Mouse (Mus musculus) stomach, postnatal 0 days (tissue): ENCODE data around the gene Gbx2. TPM values are rescaled to one million over a fixed set of nuclear protein-coding genes. Genes with fewer than 3 reads are reported as not detected.

Experiments
- ATAC-seq: fragments of 200-750 bp; cut with Nextera tagmentation; 2 replicates; pipeline ENCODE4 v1.8.0; 2017; ENCODE audit not compliant: low FRiP score, low TSS enrichment
- DNase-seq: peaks from one replicate; pipeline ENCODE4 v3.0.0-alpha.2; 2016; ENCODE audit warnings: low spot score
- H3K27ac ChIP-seq: fragments of 300-500 bp; sonication (generic); replicated peaks from 2 replicates; pipeline ENCODE4 v1.5.1; 2014; ENCODE audit warnings: mild to moderate bottlenecking, control low read depth
- H3K27me3 ChIP-seq: fragments of 300-500 bp; sonication (generic); 2 replicates; pipeline ENCODE4 v1.6.1; 2014; ENCODE audit warnings: low read length; ENCODE audit not compliant: control insufficient read depth, insufficient read depth
- H3K36me3 ChIP-seq: fragments of 300-500 bp; sonication (generic); 2 replicates; pipeline ENCODE4 v1.6.1; 2014; ENCODE audit warnings: low read length, mixed read lengths; ENCODE audit not compliant: control insufficient read depth, insufficient read depth
- H3K4me1 ChIP-seq: fragments of 300-500 bp; sonication (generic); replicated peaks from 2 replicates; pipeline ENCODE4 v1.6.1; 2014; ENCODE audit warnings: antibody characterized with exemption; ENCODE audit not compliant: control insufficient read depth, insufficient read depth
- H3K4me2 ChIP-seq: fragments of 300-500 bp; sonication (generic); replicated peaks from 2 replicates; pipeline ENCODE4 v1.6.1; 2014; ENCODE audit warnings: low read depth, mild to moderate bottlenecking, control low read depth, moderate library complexity
- H3K4me3 ChIP-seq: fragments of 300-500 bp; sonication (generic); 2 replicates; pipeline ENCODE4 v1.5.1; 2014; ENCODE audit warnings: low read depth, low read length, control low read depth
- H3K9ac ChIP-seq: fragments of 300-500 bp; sonication (generic); 2 replicates; pipeline ENCODE4 v1.6.1; 2014; ENCODE audit warnings: mild to moderate bottlenecking, low read length, control low read depth, mixed read lengths
- H3K9me3 ChIP-seq: fragments of 300-500 bp; sonication (generic); 2 replicates; pipeline ENCODE4 v1.6.1; 2016; ENCODE audit warnings: low read length; ENCODE audit not compliant: control insufficient read depth
- CTCF ChIP-seq: IDR thresholded peaks from 2 replicates; pipeline ENCODE4 v1.5.1; 2016; ENCODE audit warnings: antibody characterized with exemption, low read depth, mild to moderate bottlenecking, moderate library complexity
- EP300 ChIP-seq: optimal IDR thresholded peaks from 2 replicates; pipeline ENCODE3; 2016; ENCODE audit warnings: antibody characterized with exemption
- WGBS: fragments of 180-500 bp; shearing (Covaris S2); extraction: QIAGEN DNeasy Blood & Tissue Kit; methylation state at CpG from one replicate; pipeline ENCODE4 v1.1.7; 2014; 5-methylcytosine and 5-hydroxymethylcytosine counted together
- polyA plus RNA-seq: library from polyadenylated mRNA; unstranded; fragments of >200 nt; fragmentation: Nextera tagmentation; extraction: Ambion mirVana; gene quantifications from 2 replicates; pipeline ENCODE4 v1.2.1, GENCODE M21; 2015

Gene Gbx2
- polyA plus RNA-seq, 1 experiment from 2014 or later: not detected

- DNase-seq (no peak), ATAC-seq (no peak)
- 69% methylated on average over 10 of the region's 10 CpGs for WGBS
- no peak overlapping the region for H3K9ac ChIP-seq
- H3K4me1 ChIP-seq: no peaks in the 10 kb centered on the region
- H3K36me3 ChIP-seq: no peaks in the 10 kb centered on the region
- H3K4me2 ChIP-seq: no peak overlapping the region
- H3K4me3 ChIP-seq: no peak overlapping the region
- H3K27ac ChIP-seq: no peak overlapping the region
- no peak for TF ChIP-seq CTCF
- H3K9me3 ChIP-seq: no peaks in the 10 kb centered on the region
- H3K27me3 ChIP-seq: no peaks in the 10 kb centered on the region
Observed at GRCm38 (mm10) chr1:89880834-89881233, 50.1 kb downstream of the Gbx2 start.

DNA sequence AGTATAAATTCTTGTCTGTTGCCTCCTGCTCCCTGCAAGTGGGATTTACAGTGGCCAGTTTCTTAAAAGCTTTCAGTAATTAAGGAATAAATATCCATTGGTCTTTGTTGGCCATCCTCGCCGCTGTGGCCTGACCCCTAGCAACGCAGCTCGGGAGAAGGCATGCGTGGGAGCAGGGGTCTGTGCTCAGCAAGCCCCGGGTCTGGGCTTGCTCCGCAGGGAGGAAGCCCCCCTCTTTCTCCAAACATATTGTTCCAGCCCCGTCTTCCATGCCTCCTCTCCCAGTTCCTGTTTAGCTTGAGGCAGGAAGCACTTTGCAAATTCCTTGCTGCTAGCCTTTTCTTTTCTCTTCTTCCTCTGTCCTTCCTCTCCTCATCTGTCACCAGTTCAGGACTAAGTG lies 50.8 kb downstream of the Gbx2 start:
- ATAC-seq: no peak
- H3K27ac ChIP-seq: no peak overlapping the region
- H3K9me3 ChIP-seq: no peaks in the 10 kb centered on the region
- no peaks in the 10 kb centered on the region for H3K4me1 ChIP-seq
- H3K9ac ChIP-seq: no peak overlapping the region
- TF ChIP-seq EP300 (no peak), CTCF (no peak)
- H3K4me3 ChIP-seq: no peak overlapping the region
- H3K36me3 ChIP-seq: no peaks in the 10 kb centered on the region
- no peak for DNase-seq
- H3K27me3 ChIP-seq: no peaks in the 10 kb centered on the region
- no peak overlapping the region for H3K4me2 ChIP-seq
- 41% methylated on average over 8 of the region's 8 CpGs for WGBS

GRCm38 (mm10) chr1:89878496-89878895 lies 52.5 kb downstream of the Gbx2 start:
- Histone ChIP-seq H3K27ac (no peak overlapping the region), H3K4me2 (no peak overlapping the region), H3K9ac (no peak overlapping the region), H3K4me1 (no peaks in the 10 kb centered on the region), H3K4me3 (no peak overlapping the region), H3K9me3 (no peaks in the 10 kb centered on the region), H3K27me3 (no peaks in the 10 kb centered on the region), H3K36me3 (no peaks in the 10 kb centered on the region)
- no peak for TF ChIP-seq CTCF
- TF ChIP-seq EP300: no peak
- DNase-seq (no peak), ATAC-seq (no peak)
- 84% methylated on average over 11 of the region's 11 CpGs for WGBS

Other genes with a start within 250 kb of the Gbx2 start
- 0.02 TPM in 1 of 2 replicates, not detected in the other for gene Asb18, start 83.5 kb upstream of the Gbx2 start, polyA plus RNA-seq
- 0.06 TPM in 1 of 2 replicates, not detected in the other for gene Iqca, start 222.2 kb upstream of the Gbx2 start, polyA plus RNA-seq